Mouse (Mus musculus) E14TG2a.4 (cell line): ENCODE measurements around the gene Ovol3.
"Not testable (repeated sequence)": the region's sequence is repeated elsewhere in the genome, so short reads cannot be mapped to it uniquely, and the experiment has no call there.

ENCODE experiments used
- H3K27me3 ChIP-seq: 2 replicates; pipeline ENCODE4 v1.6.1; 2014; ENCODE audit warnings: low read length, control low read depth; ENCODE audit not compliant: insufficient read depth
- H3K36me3 ChIP-seq: 2 replicates; pipeline ENCODE4 v1.6.1; 2014; ENCODE audit warnings: low read length, control low read depth; ENCODE audit not compliant: insufficient read depth
- H3K4me1 ChIP-seq: replicated peaks from 2 replicates; pipeline ENCODE4 v1.6.1; 2014; ENCODE audit warnings: low read depth, low read length, control low read depth
- H3K4me3 ChIP-seq: replicated peaks from 2 replicates; pipeline ENCODE4 v1.5.1; 2014; ENCODE audit warnings: mild to moderate bottlenecking, low read length
- H3K9me3 ChIP-seq: 2 replicates; pipeline ENCODE4 v1.6.1; 2014; ENCODE audit warnings: low read length, control low read depth
- CTCF ChIP-seq: conservative IDR thresholded peaks from 2 replicates; pipeline ENCODE4 v1.5.1; 2014; ENCODE audit warnings: low read length
- NANOG ChIP-seq: IDR thresholded peaks from 2 replicates; pipeline ENCODE4 v1.6.1; 2014; ENCODE audit warnings: borderline replicate concordance, low read length, mixed read lengths
- POU5F1 ChIP-seq: IDR thresholded peaks from 2 replicates; pipeline ENCODE4 v1.6.1; 2014; ENCODE audit warnings: low read length, borderline replicate concordance

Gene Ovol3

GRCm38 (mm10) chr7:30202895-30203690, 32.4 kb downstream of the Ovol3 start:
- H3K4me3 ChIP-seq = no peak overlapping the region
- no peaks in the 10 kb centered on the region for H3K36me3 ChIP-seq
- H3K9me3 ChIP-seq = no peaks in the 10 kb centered on the region
- peaks cover 64% of the 10 kb centered on the region for H3K4me1 ChIP-seq
- TF ChIP-seq POU5F1 (no peak), NANOG (no peak), CTCF (no peak)
- no peaks in the 10 kb centered on the region for H3K27me3 ChIP-seq

- not testable (repeated sequence) for H3K27me3 ChIP-seq, H3K36me3 ChIP-seq, H3K4me3 ChIP-seq, H3K9me3 ChIP-seq
- H3K4me1 ChIP-seq = peaks cover 84% of the 10 kb centered on the region
Observed at GRCm38 (mm10) chr7:30200661-30201060, 34.9 kb downstream of the Ovol3 start.

- Histone ChIP-seq H3K4me1 (peaks cover 89% of the 10 kb centered on the region), H3K36me3 (peaks cover 10% of the 10 kb centered on the region), H3K27me3 (no peaks in the 10 kb centered on the region), H3K9me3 (no peaks in the 10 kb centered on the region), H3K4me3 (peak overlapping the region; percentile 50)
- TF ChIP-seq POU5F1 (no peak), NANOG (no peak), CTCF (no peak)
Observed at GRCm38 (mm10) chr7:30200200-30200599, 35.3 kb downstream of the Ovol3 start.

GRCm38 (mm10) chr7:30199498-30200139, 35.9 kb downstream of the Ovol3 start:
- Histone ChIP-seq H3K9me3 (no peaks in the 10 kb centered on the region), H3K27me3 (no peaks in the 10 kb centered on the region), H3K36me3 (peaks cover 10% of the 10 kb centered on the region), H3K4me1 (peaks cover 87% of the 10 kb centered on the region), H3K4me3 (peak overlapping the region; percentile 50)
- TF ChIP-seq CTCF (no peak; the same call in 1 of the 2 replicates), POU5F1 (no peak), NANOG (no peak)

GRCm38 (mm10) chr7:30198481-30198971, 37.0 kb downstream of the Ovol3 start, which contains the start of gene Capns1:
Gene Capns1 (minus strand): TSS chr7:30198811.
- Histone ChIP-seq H3K27me3 (no peaks in the 10 kb centered on the region), H3K9me3 (no peaks in the 10 kb centered on the region), H3K4me3 (peak within 1 kb of the TSS; percentile 95), H3K4me1 (peaks cover 77% of the 10 kb centered on the region), H3K36me3 (peaks cover 10% of the 10 kb centered on the region)
- TF ChIP-seq NANOG (no peak), CTCF (peak; percentile 89), POU5F1 (no peak)

- no peaks in the 10 kb centered on the region for H3K9me3 ChIP-seq
- H3K27me3 ChIP-seq = no peaks in the 10 kb centered on the region
- peaks cover 10% of the 10 kb centered on the region for H3K36me3 ChIP-seq
- peak overlapping the region; percentile 95 for H3K4me3 ChIP-seq
- peaks cover 73% of the 10 kb centered on the region for H3K4me1 ChIP-seq
- no peak for TF ChIP-seq POU5F1
- no peak for TF ChIP-seq CTCF
- TF ChIP-seq NANOG = 0 out of 2 replicates have a peak, but pooled peaks have one; percentile 8
Observed at GRCm38 (mm10) chr7:30197592-30198129, 37.9 kb downstream of the Ovol3 start.

GRCm38 (mm10) chr7:30196171-30196570, 39.4 kb downstream of the Ovol3 start:
- H3K4me1 ChIP-seq = peaks cover 78% of the 10 kb centered on the region
- H3K9me3 ChIP-seq = no peaks in the 10 kb centered on the region
- H3K27me3 ChIP-seq = no peaks in the 10 kb centered on the region
- H3K4me3 ChIP-seq = peak overlapping the region; percentile 95
- TF ChIP-seq POU5F1 = no peak
- no peak for TF ChIP-seq NANOG
- no peak for TF ChIP-seq CTCF
- H3K36me3 ChIP-seq = peaks cover 25% of the 10 kb centered on the region

- H3K36me3 ChIP-seq = peaks cover 32% of the 10 kb centered on the region
- H3K27me3 ChIP-seq = no peaks in the 10 kb centered on the region
- peaks cover 80% of the 10 kb centered on the region for H3K4me1 ChIP-seq
- H3K9me3 ChIP-seq = no peaks in the 10 kb centered on the region
- TF ChIP-seq NANOG (no peak), CTCF (no peak), POU5F1 (no peak)
- H3K4me3 ChIP-seq = peak overlapping the region; percentile 95
Observed at GRCm38 (mm10) chr7:30195461-30195860, 40.1 kb downstream of the Ovol3 start.
